Mouse (Mus musculus) forebrain, embryonic 14.5 days (tissue): Measurements from ENCODE around the gene Lgals9. TPM values are rescaled to one million over a fixed set of nuclear protein-coding genes. Genes with fewer than 3 reads are reported as not detected.
A peak's percentile ranks its signal among the peaks of the same experiment; 100 is the strongest.

Experiments used
- ATAC-seq: fragments of 200-750 bp; cut with Nextera tagmentation; 2 replicates; pipeline ENCODE4 v1.8.0; 2017; ENCODE audit warnings: mild to moderate bottlenecking, moderate library complexity
- DNase-seq: peaks from one replicate; pipeline ENCODE4 v3.0.0-alpha.2; 2015; ENCODE audit warnings: low spot score
- H3K27ac ChIP-seq: fragments of 300-500 bp; sonication (generic); 2 replicates; pipeline ENCODE4 v1.5.1; 2014; ENCODE audit warnings: low read depth, mild to moderate bottlenecking, control low read depth, low read length, moderate library complexity
- H3K27me3 ChIP-seq: fragments of 300-500 bp; sonication (generic); replicated peaks from 2 replicates; pipeline ENCODE4 v1.6.1; 2014; ENCODE audit warnings: low read length, control low read depth, mixed read lengths; ENCODE audit not compliant: control insufficient read depth, insufficient read depth
- H3K36me3 ChIP-seq: fragments of 300-500 bp; sonication (generic); 2 replicates; pipeline ENCODE4 v1.6.1; 2014; ENCODE audit warnings: low read length, control low read depth; ENCODE audit not compliant: control insufficient read depth, insufficient read depth
- H3K4me1 ChIP-seq: fragments of 300-500 bp; sonication (generic); 2 replicates; pipeline ENCODE4 v1.6.1; 2014; ENCODE audit warnings: antibody characterized with exemption, low read length, control low read depth; ENCODE audit not compliant: control insufficient read depth, insufficient read depth
- H3K4me2 ChIP-seq: fragments of 300-500 bp; sonication (generic); 2 replicates; pipeline ENCODE4 v1.6.1; 2014; ENCODE audit warnings: mild to moderate bottlenecking, control low read depth, low read length
- H3K4me3 ChIP-seq: fragments of 300-500 bp; sonication (generic); 2 replicates; pipeline ENCODE4 v1.5.1; 2014; ENCODE audit warnings: low read depth, low read length, control low read depth
- H3K9ac ChIP-seq: fragments of 300-500 bp; sonication (generic); 2 replicates; pipeline ENCODE4 v1.6.1; 2014; ENCODE audit warnings: mild to moderate bottlenecking, low read length, control low read depth, moderate library complexity
- H3K9me3 ChIP-seq: fragments of 300-500 bp; sonication (generic); replicated peaks from 2 replicates; pipeline ENCODE4 v1.6.1; 2016; ENCODE audit warnings: low read length, control low read depth, mixed read lengths; ENCODE audit not compliant: control insufficient read depth
- WGBS: fragments of 180-500 bp; shearing (Covaris S2); extraction: QIAGEN DNeasy Blood & Tissue Kit; methylation state at CpG from one replicate; pipeline ENCODE4 v1.1.7; 2014; 5-methylcytosine and 5-hydroxymethylcytosine counted together
- polyA plus RNA-seq: library from polyadenylated mRNA; unstranded; fragments of >200 nt; fragmentation: Nextera tagmentation; extraction: Ambion mirVana; gene quantifications from 2 replicates; pipeline ENCODE4 v1.2.1, GENCODE M21; 2014

The Lgals9 gene
- 8.6 and 8.7 TPM in 2 replicates for polyA plus RNA-seq

GRCm38 (mm10) chr11:78984483-78985177, at the start of gene Lgals9:
Gene Lgals9, minus strand, starts transcription at chr11:78984946.
- no peaks in the 10 kb centered on the region for H3K27me3 ChIP-seq
- no peak within 1 kb of the TSS for H3K4me3 ChIP-seq
- no peak within 1 kb of the TSS for H3K27ac ChIP-seq
- H3K9ac ChIP-seq, result no peak within 1 kb of the TSS
- no peaks in the 10 kb centered on the region for H3K36me3 ChIP-seq
- DNase-seq (no peak), ATAC-seq (no peak)
- H3K4me2 ChIP-seq, result no peak within 1 kb of the TSS
- H3K4me1 ChIP-seq, result no peaks in the 10 kb centered on the region
- 81% methylated on average over 10 of the region's 10 CpGs for WGBS
- no peaks in the 10 kb centered on the region for H3K9me3 ChIP-seq

- no peak for ATAC-seq
Observed at GRCm38 (mm10) chr11:79033636-79034035, 48.9 kb upstream of the Lgals9 start.

GRCm38 (mm10) chr11:79033021-79033420, 48.3 kb upstream of the Lgals9 start:
- no peak overlapping the region for H3K4me2 ChIP-seq
- H3K9me3 ChIP-seq, result no peaks in the 10 kb centered on the region
- H3K27me3 ChIP-seq, result no peaks in the 10 kb centered on the region
- no peak overlapping the region for H3K9ac ChIP-seq
- H3K36me3 ChIP-seq, result peaks cover 3% of the 10 kb centered on the region; the same call in 1 of the 2 replicates
- DNase-seq (no peak), ATAC-seq (no peak)
- H3K4me1 ChIP-seq, result peaks cover 5% of the 10 kb centered on the region
- no peak overlapping the region for H3K4me3 ChIP-seq
- no peak overlapping the region for H3K27ac ChIP-seq
- 86% methylated on average over 12 of the region's 12 CpGs for WGBS

More at GRCm38 (mm10) chr11:79033636-79034035, 48.9 kb upstream of the Lgals9 start:
- no peaks in the 10 kb centered on the region for H3K27me3 ChIP-seq
- H3K4me3 ChIP-seq, result no peak overlapping the region
- WGBS, result 92% methylated on average over 11 of the region's 11 CpGs
- no peak for DNase-seq
- peaks cover 3% of the 10 kb centered on the region; the same call in 1 of the 2 replicates for H3K36me3 ChIP-seq
- no peak overlapping the region for H3K9ac ChIP-seq
- no peak overlapping the region for H3K4me2 ChIP-seq
- no peak overlapping the region for H3K27ac ChIP-seq
- peaks cover 5% of the 10 kb centered on the region for H3K4me1 ChIP-seq
- no peaks in the 10 kb centered on the region for H3K9me3 ChIP-seq

- Histone ChIP-seq H3K9ac (no peak overlapping the region), H3K27me3 (no peaks in the 10 kb centered on the region), H3K27ac (no peak overlapping the region), H3K4me2 (no peak overlapping the region), H3K4me1 (peaks cover 2% of the 10 kb centered on the region), H3K36me3 (peaks cover 13% of the 10 kb centered on the region), H3K9me3 (no peaks in the 10 kb centered on the region), H3K4me3 (no peak overlapping the region)
- no peak for DNase-seq
- ATAC-seq, result no peak
- WGBS, result 80% methylated on average over 5 of the region's 5 CpGs
Observed at GRCm38 (mm10) chr11:79031452-79031746, 46.7 kb upstream of the Lgals9 start.

- ATAC-seq, result peak; percentile 67
- H3K9ac ChIP-seq, result 0 out of 2 replicates have a peak overlapping the region, but pooled peaks have one; percentile 0
- H3K9me3 ChIP-seq, result no peaks in the 10 kb centered on the region
- peak; percentile 92 for DNase-seq
- H3K27me3 ChIP-seq, result no peaks in the 10 kb centered on the region
- peaks cover 13% of the 10 kb centered on the region for H3K36me3 ChIP-seq
- H3K27ac ChIP-seq, result no peak overlapping the region
- H3K4me2 ChIP-seq, result no peak overlapping the region
- H3K4me3 ChIP-seq, result no peak overlapping the region
- WGBS, result 51% methylated on average over 19 of the region's 19 CpGs
- no peaks in the 10 kb centered on the region; the same call in 1 of the 2 replicates for H3K4me1 ChIP-seq
Observed at GRCm38 (mm10) chr11:79030570-79031451, 46.1 kb upstream of the Lgals9 start.

GRCm38 (mm10) chr11:79023751-79024150, 39.0 kb upstream of the Lgals9 start:
- WGBS, result 78% methylated on average over 6 of the region's 6 CpGs
- Histone ChIP-seq H3K27me3 (no peaks in the 10 kb centered on the region), H3K4me3 (no peak overlapping the region), H3K36me3 (peaks cover 29% of the 10 kb centered on the region), H3K27ac (no peak overlapping the region), H3K9me3 (no peaks in the 10 kb centered on the region), H3K4me2 (no peak overlapping the region), H3K4me1 (no peaks in the 10 kb centered on the region), H3K9ac (no peak overlapping the region)
- no peak for ATAC-seq
- DNase-seq, result no peak

GRCm38 (mm10) chr11:79023342-79023741, 38.6 kb upstream of the Lgals9 start:
- 54% methylated on average over 7 of the region's 7 CpGs for WGBS
- no peak overlapping the region for H3K4me2 ChIP-seq
- ATAC-seq (no peak), DNase-seq (no peak)
- no peaks in the 10 kb centered on the region for H3K9me3 ChIP-seq
- H3K4me1 ChIP-seq, result no peaks in the 10 kb centered on the region
- no peak overlapping the region for H3K4me3 ChIP-seq
- no peaks in the 10 kb centered on the region for H3K27me3 ChIP-seq
- no peak overlapping the region for H3K9ac ChIP-seq
- H3K27ac ChIP-seq, result no peak overlapping the region
- H3K36me3 ChIP-seq, result peaks cover 31% of the 10 kb centered on the region

- no peaks in the 10 kb centered on the region for H3K27me3 ChIP-seq
- DNase-seq (no peak), ATAC-seq (no peak)
- H3K4me2 ChIP-seq, result no peak overlapping the region
- no peaks in the 10 kb centered on the region for H3K9me3 ChIP-seq
- H3K36me3 ChIP-seq, result peaks cover 32% of the 10 kb centered on the region
- H3K4me3 ChIP-seq, result no peak overlapping the region
- H3K4me1 ChIP-seq, result no peaks in the 10 kb centered on the region
- H3K9ac ChIP-seq, result no peak overlapping the region
- 62% methylated on average over 4 of the region's 4 CpGs for WGBS
- H3K27ac ChIP-seq, result no peak overlapping the region; the same call in 1 of the 2 replicates
Observed at GRCm38 (mm10) chr11:79022836-79023235, 38.1 kb upstream of the Lgals9 start.
